Mouse (Mus musculus) G1E-ER4 (cell line): ENCODE data around the gene Triap1. TPM values are rescaled to one million over a fixed set of nuclear protein-coding genes. Genes with fewer than 3 reads are reported as not detected.

Source experiments
- GATA1 ChIP-seq: IDR thresholded peaks from one replicate; pipeline ENCODE4 v1.8.0; 2012; ENCODE audit warnings: low read length, inconsistent platforms
- polyA plus RNA-seq: library from polyadenylated mRNA; stranded (reverse); fragments of >175 nt; gene quantifications from 2 replicates; pipeline ENCODE4 v1.2.3, GENCODE M21; 2012

Triap1 gene
- 3.4 and 10.5 TPM in 2 replicates for polyA plus RNA-seq

DNA sequence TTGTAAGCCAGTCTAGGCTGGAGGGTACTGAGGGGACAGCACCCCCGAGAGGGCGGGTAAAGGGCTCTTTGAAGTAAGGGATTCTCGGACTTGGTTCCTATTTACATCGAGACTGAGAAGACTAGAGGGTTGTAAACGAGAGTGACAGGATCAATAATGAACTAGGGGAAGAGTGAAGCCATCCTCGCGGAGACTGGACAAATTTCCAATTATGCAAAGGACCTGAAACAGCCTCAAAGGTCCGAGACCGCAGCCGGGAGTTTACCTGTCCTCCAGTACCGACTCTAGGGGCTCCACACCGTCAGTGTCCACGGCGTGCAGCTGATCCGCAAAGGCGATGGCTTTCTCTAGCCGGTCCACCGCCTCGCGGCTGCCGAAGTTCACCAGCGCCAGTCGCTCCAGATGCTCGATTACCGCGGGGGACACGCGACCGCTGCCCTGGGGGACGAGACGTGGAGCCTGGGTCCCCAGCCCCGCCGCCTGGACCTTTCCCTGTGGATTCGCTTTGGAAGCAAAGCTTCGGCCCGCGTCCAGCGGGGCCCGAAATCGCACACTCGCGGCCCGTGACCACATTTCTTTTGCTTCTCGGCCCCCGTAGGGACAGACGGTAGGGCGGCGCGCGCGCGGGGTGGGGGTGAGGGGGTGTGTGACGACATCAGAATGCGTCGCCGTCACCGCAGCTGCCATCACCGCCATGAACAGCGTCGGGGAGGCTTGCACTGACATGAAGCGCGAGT, at the start of gene Triap1, which contains the start of gene Gatc:
Gene Triap1 (plus strand): TSS at position 649 of the 737 bp plus-strand sequence.
Gene Gatc (minus strand): TSS at position 602 of the 737 bp plus-strand sequence.
- TF ChIP-seq GATA1: no peak

GRCm38 (mm10) chr5:115294173-115294572, 46.9 kb upstream of the Triap1 start:
- no peak for TF ChIP-seq GATA1

DNA sequence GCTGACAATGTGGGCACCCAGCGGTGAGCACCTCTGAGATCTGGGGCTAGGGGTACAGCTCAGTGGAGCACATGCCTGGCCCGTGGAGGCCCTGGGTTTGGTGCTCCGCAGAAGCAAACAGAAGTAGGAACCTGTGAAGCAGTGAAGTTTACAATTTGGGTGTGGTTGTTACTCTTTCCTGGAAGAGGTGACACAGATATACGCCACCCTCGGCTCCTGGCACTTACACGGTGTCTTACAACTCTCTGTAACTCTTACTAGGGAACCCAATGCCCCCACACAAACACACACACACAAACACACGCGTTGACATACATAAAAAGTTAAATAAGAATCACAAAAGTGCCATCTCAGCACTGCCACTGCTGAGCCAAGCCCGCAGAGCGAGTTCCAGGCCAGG, 44.7 kb upstream of the Triap1 start:
- no peak for TF ChIP-seq GATA1

DNA sequence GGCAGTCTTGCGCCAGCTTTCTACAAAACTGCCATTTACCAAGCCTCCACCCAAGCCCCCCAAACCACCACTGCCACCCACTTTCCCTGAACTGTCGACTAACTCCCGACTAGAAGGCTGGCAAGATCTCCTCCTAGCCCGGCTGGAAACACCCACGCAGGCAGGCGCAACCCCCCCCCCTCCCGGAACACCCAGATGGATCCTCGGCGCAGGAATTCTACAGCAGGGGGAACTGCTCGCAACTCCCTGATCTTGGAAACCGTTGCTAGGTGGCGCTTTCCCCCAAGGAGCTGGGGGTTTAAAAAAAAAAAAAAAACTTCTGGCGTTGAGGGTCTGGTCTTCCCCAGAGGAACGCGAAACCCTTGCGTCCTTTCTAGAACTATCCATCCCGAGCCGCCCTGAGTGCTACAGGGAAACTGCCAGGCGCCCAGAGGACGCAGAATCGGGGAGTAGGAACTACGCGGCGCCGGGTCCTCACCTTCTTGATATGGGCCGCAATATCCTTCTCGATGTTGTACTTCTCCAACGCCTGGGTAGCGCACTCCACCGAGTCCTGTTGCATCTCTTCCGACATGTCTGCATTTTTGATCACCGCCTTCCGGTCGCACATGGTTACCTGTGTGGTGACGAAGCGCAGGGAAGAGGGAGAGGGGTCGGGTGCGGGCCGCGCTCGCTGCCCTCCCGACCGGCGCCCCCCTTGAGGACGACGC, 40.8 kb upstream of the Triap1 start:
- TF ChIP-seq GATA1: no peak

DNA sequence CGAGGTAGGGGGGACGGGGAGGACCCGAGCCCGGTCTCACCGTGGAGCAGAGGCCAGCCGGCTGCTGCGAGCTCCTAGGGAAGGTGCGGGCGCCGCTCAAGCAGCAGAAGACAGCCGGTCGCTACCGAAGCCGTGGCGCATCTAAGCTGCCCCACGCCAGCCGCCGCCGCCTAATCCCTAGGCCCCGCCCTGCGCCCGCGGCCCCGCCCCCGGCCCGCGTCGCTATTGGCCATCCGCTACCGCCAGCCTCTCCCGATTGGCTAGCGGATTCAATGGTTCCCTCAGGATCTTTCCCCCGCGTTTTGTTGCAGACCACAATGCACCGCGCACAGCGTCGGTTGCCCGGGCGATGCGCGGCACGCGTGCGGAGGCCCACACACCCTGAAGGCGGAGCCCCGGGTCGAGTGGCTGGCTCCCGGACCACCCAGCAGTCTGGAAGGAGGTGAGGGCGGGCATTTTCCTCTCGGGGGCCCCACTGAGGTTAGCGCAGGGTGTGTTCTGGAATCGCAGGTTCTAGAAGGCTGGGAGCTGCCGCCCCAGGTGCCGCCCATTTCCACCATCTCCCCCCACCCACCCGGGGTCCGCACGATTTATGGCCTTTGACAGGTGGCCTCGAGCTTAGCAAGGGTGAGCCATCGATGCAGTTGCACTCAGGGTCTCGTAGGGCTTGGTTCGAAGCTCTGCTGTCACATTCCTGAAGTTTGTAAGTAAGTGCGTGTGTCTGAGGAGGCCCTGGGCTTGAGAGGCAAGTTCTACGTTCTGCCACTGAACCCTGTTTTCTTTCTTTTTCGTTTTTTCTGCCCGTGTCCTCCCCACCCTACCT, 40.0 kb upstream of the Triap1 start, which contains the start of gene Dynll1:
Gene Dynll1 (minus strand): TSS at position 208 of the 823 bp plus-strand sequence.
- TF ChIP-seq GATA1: no peak

DNA sequence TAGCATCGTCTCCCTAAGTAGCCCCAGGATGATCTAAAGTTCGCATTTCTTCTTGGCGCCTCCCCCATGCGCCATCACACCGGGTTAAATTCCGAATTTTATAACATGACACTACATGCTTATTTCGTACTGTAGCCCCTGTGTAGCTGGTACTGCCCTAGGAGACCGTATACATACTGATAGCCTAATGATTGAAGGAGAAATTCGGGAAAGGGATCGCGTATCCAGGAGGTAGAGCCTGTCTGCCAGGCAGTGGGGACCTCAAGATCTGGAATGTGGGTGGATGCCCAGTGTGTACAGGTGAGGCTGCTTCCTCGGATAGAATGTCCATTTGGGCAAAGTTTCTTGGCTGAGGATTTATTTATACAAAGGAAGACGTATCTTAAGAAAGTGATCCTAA, 39.4 kb upstream of the Triap1 start:
- no peak for TF ChIP-seq GATA1

DNA sequence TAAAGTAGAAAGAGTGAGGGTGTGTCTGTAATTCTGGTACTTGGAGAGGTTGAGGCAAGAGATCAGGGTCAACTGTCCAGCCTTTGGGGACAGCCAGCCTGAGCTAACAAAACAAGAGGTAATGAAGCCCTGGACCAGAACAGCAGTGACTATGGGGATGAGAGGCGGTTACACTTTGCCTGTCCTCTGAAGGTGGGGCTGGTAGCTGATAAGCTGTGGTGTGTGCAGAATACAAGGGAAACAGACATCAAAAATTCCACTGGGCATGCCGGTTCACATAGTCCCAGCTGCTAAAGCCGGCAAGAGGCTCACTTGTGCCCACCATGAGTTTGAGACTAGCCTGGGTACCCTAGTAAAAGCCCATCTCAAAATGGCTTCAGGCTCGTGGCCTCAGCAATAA, 28.7 kb upstream of the Triap1 start:
- TF ChIP-seq GATA1: no peak

GRCm38 (mm10) chr5:115312816-115313667, 28.0 kb upstream of the Triap1 start:
- TF ChIP-seq GATA1: no peak

- no peak for TF ChIP-seq GATA1
Observed at GRCm38 (mm10) chr5:115313668-115313943, 27.4 kb upstream of the Triap1 start.

- TF ChIP-seq GATA1: no peak
Observed at GRCm38 (mm10) chr5:115316968-115317644, 23.9 kb upstream of the Triap1 start.

GRCm38 (mm10) chr5:115317645-115318328, 23.2 kb upstream of the Triap1 start:
- no peak for TF ChIP-seq GATA1

GRCm38 (mm10) chr5:115319004-115319940, 21.8 kb upstream of the Triap1 start:
- no peak for TF ChIP-seq GATA1
